Mouse (Mus musculus): ENCODE data around the gene Srpk1. TPM values are rescaled to one million over a fixed set of nuclear protein-coding genes. Genes with fewer than 3 reads are reported as not detected.

Srpk1 gene
- polyA plus RNA-seq, 1 experiment from 2014 or later, result 55.2 TPM

- H3K4me2 ChIP-seq (replicated peaks; ENCODE audit: low read depth), result no peak overlapping the region
- H3K36me3 ChIP-seq (ENCODE audit: control insufficient read depth, insufficient read depth), result no peaks in the 10 kb centered on the region
- 33% methylated on average over 10 of the region's 10 CpGs for WGBS
- H3K27ac ChIP-seq (ENCODE audit: low read depth, low read length), result no peak overlapping the region
- no peaks in the 10 kb centered on the region for H3K9me3 ChIP-seq (ENCODE audit: control insufficient read depth)
- H3K4me1 ChIP-seq (replicated peaks; ENCODE audit: control insufficient read depth, insufficient read depth, low read length), result no peaks in the 10 kb centered on the region
- no peak overlapping the region for H3K4me3 ChIP-seq (ENCODE audit: low read depth, low read length)
- H3K9ac ChIP-seq (ENCODE audit: low read depth, low read length), result no peak overlapping the region
- TF ChIP-seq CTCF (IDR thresholded peaks at IDR 0.05; ENCODE audit: low read depth), result no peak
- no peak for ATAC-seq
- no peaks in the 10 kb centered on the region for H3K27me3 ChIP-seq (replicated peaks; ENCODE audit: control insufficient read depth, insufficient read depth, low read length)
Measured at GRCm38 (mm10) chr17:28628248-28629124, 6.0 kb upstream of the Srpk1 start.

- WGBS, result 85% methylated on average over 2 of the region's 2 CpGs
- no peak for TF ChIP-seq CTCF (IDR thresholded peaks at IDR 0.05; ENCODE audit: low read depth)
Measured at GRCm38 (mm10) chr17:28626937-28627336, 4.4 kb upstream of the Srpk1 start.

DNA sequence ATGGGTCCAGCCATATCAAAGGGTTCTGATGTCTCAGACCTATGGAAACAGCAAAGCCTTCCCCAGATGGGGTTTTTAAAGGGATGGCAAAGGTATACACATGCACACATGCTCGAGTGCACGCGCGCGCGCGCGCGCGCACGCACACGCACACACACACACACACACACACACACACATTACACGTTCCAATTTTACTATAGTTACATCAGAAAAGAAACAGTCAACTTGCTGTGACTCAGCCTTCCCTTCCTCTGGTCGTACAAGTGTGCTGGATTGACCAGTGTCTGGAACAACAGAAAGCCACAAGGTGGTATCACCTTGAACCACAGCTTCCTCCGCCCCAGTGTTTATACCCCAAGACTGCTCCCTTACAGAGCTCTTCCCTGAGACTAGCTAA lies 2.8 kb upstream of the Srpk1 start:
- Histone ChIP-seq H3K4me3 (ENCODE audit: low read depth, low read length) (no peak overlapping the region), H3K36me3 (ENCODE audit: control insufficient read depth, insufficient read depth) (no peaks in the 10 kb centered on the region), H3K4me2 (replicated peaks; ENCODE audit: low read depth) (no peak overlapping the region), H3K9me3 (ENCODE audit: control insufficient read depth) (no peaks in the 10 kb centered on the region), H3K27ac (ENCODE audit: low read depth, low read length) (no peak overlapping the region), H3K27me3 (replicated peaks; ENCODE audit: control insufficient read depth, insufficient read depth, low read length) (no peaks in the 10 kb centered on the region), H3K4me1 (replicated peaks; ENCODE audit: control insufficient read depth, insufficient read depth, low read length) (no peaks in the 10 kb centered on the region), H3K9ac (ENCODE audit: low read depth, low read length) (no peak overlapping the region)
- TF ChIP-seq CTCF (IDR thresholded peaks at IDR 0.05; ENCODE audit: low read depth), result no peak
- no peak for ATAC-seq
- 91% methylated on average over 15 of the region's 15 CpGs for WGBS

More at GRCm38 (mm10) chr17:28626937-28627336, 4.4 kb upstream of the Srpk1 start:
- H3K27ac ChIP-seq (ENCODE audit: low read depth, low read length), result no peak overlapping the region
- no peak overlapping the region for H3K4me2 ChIP-seq (replicated peaks; ENCODE audit: low read depth)
- no peak overlapping the region for H3K4me3 ChIP-seq (ENCODE audit: low read depth, low read length)
- H3K27me3 ChIP-seq (replicated peaks; ENCODE audit: control insufficient read depth, insufficient read depth, low read length), result no peaks in the 10 kb centered on the region
- H3K4me1 ChIP-seq (replicated peaks; ENCODE audit: control insufficient read depth, insufficient read depth, low read length), result no peaks in the 10 kb centered on the region
- no peaks in the 10 kb centered on the region for H3K36me3 ChIP-seq (ENCODE audit: control insufficient read depth, insufficient read depth)
- ATAC-seq, result no peak
- no peaks in the 10 kb centered on the region for H3K9me3 ChIP-seq (ENCODE audit: control insufficient read depth)
- no peak overlapping the region for H3K9ac ChIP-seq (ENCODE audit: low read depth, low read length)

DNA sequence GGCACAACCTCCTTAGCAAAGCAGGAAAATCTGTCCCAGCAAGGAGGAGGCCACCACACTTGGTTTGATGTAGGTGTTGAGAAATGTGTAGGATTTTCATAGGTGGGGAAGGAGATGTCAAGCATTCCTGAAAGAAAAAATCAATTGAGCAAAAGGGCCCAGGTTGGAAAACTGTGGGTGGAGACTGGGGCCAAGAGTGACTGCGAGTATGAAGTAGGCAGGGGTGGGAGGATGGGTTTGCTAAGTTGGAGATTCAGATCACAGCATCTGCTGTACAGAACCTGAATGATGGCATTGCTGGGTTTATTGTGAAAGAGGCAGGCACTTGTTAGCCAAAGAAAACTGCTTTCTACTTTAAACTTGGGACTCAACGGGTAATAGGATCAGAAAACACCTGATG lies 2.3 kb upstream of the Srpk1 start:
- no peaks in the 10 kb centered on the region for H3K27me3 ChIP-seq (replicated peaks; ENCODE audit: control insufficient read depth, insufficient read depth, low read length)
- no peak overlapping the region for H3K9ac ChIP-seq (ENCODE audit: low read depth, low read length)
- peaks cover 4% of the 10 kb centered on the region; the same call in 1 of the 2 replicates for H3K36me3 ChIP-seq (ENCODE audit: control insufficient read depth, insufficient read depth)
- no peak overlapping the region for H3K27ac ChIP-seq (ENCODE audit: low read depth, low read length)
- no peaks in the 10 kb centered on the region for H3K4me1 ChIP-seq (replicated peaks; ENCODE audit: control insufficient read depth, insufficient read depth, low read length)
- H3K9me3 ChIP-seq (ENCODE audit: control insufficient read depth), result no peaks in the 10 kb centered on the region
- H3K4me2 ChIP-seq (replicated peaks; ENCODE audit: low read depth), result no peak overlapping the region
- H3K4me3 ChIP-seq (ENCODE audit: low read depth, low read length), result no peak overlapping the region
- no peak for TF ChIP-seq CTCF (IDR thresholded peaks at IDR 0.05; ENCODE audit: low read depth)
- ATAC-seq, result no peak
- WGBS, result 79% methylated on average over 2 of the region's 2 CpGs

DNA sequence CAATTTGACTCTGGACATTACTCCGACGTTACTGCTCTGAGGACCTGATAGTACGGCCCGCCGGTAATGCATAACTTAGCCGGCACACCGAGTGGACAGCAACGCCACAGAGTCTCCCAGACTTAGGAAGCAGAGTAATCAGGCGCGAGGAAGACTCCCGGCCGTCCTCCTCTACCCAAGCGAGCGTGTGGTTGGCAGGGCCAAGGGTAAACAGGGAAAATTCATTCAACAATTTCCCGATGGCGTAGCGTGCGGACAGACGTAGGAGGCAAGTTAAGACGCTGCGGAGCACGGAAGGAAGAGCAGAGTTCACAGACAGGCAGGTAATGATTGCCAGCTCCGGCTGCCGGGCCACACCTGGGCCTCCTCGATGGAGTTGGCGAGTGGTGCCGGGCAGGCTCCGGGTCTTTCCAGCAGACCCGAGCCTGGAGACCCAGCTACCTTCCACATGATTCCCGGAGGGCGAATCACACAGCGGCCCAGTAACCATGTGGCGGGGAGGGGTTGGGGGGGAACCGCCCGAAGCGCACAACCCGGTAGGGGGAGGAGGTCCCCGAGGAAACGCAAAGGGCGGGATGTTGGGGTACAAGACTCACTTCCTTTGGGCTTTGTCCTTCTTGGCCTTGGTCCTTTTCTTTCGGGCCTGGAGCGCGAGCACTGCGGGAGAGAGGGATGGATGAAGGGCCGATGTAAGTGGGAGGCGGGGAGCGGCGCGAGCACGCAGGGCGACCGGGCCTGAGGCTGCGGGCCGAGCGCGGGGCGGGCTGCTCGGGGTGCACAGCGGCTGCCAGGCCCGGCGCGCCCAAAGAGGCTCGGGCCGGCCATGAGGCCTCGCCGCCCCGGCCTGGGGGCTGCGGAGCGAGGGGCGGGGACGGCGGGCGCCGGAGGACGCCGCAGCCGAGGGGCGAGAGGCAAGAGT lies 869 bp downstream of the Srpk1 start:
- TF ChIP-seq CTCF (IDR thresholded peaks at IDR 0.05; ENCODE audit: low read depth), result no peak
- Histone ChIP-seq H3K9ac (ENCODE audit: low read depth, low read length) (peak overlapping the region; percentile 93), H3K27ac (ENCODE audit: low read depth, low read length) (peak overlapping the region; percentile 96), H3K4me1 (replicated peaks; ENCODE audit: control insufficient read depth, insufficient read depth, low read length) (0 out of 2 replicates have a peak, but pooled peaks cover under 1% of the 10 kb centered on the region), H3K27me3 (replicated peaks; ENCODE audit: control insufficient read depth, insufficient read depth, low read length) (no peaks in the 10 kb centered on the region), H3K36me3 (ENCODE audit: control insufficient read depth, insufficient read depth) (peaks cover 14% of the 10 kb centered on the region), H3K4me3 (ENCODE audit: low read depth, low read length) (peak overlapping the region; percentile 91), H3K9me3 (ENCODE audit: control insufficient read depth) (no peaks in the 10 kb centered on the region), H3K4me2 (replicated peaks; ENCODE audit: low read depth) (peak overlapping the region; percentile 90)
- peak; percentile 65 for ATAC-seq
- under 1% methylated on average over 71 of the region's 78 CpGs for WGBS

GRCm38 (mm10) chr17:28618775-28619174 lies 3.7 kb downstream of the Srpk1 start:
- no peak for ATAC-seq
- TF ChIP-seq CTCF (IDR thresholded peaks at IDR 0.05; ENCODE audit: low read depth), result no peak
- Histone ChIP-seq H3K4me2 (replicated peaks; ENCODE audit: low read depth) (no peak overlapping the region), H3K4me3 (ENCODE audit: low read depth, low read length) (no peak overlapping the region), H3K9me3 (ENCODE audit: control insufficient read depth) (no peaks in the 10 kb centered on the region), H3K36me3 (ENCODE audit: control insufficient read depth, insufficient read depth) (peaks cover 19% of the 10 kb centered on the region), H3K9ac (ENCODE audit: low read depth, low read length) (no peak overlapping the region), H3K4me1 (replicated peaks; ENCODE audit: control insufficient read depth, insufficient read depth, low read length) (0 out of 2 replicates have a peak, but pooled peaks cover 4% of the 10 kb centered on the region), H3K27me3 (replicated peaks; ENCODE audit: control insufficient read depth, insufficient read depth, low read length) (no peaks in the 10 kb centered on the region), H3K27ac (ENCODE audit: low read depth, low read length) (peak overlapping the region; percentile 64)
- 92% methylated on average over 1 of the region's 1 CpGs for WGBS

Measured in intestine, postnatal 0 days (tissue).